Mouse (Mus musculus) stomach, postnatal 0 days (tissue): ENCODE results near the gene Kcnq4. TPM values are rescaled to one million over a fixed set of nuclear protein-coding genes. Genes with fewer than 3 reads are reported as not detected.

Experiments used
- ATAC-seq: fragments of 200-750 bp; cut with Nextera tagmentation; 2 replicates; pipeline ENCODE4 v1.8.0; 2017; ENCODE audit not compliant: low FRiP score, low TSS enrichment
- DNase-seq: peaks from one replicate; pipeline ENCODE4 v3.0.0-alpha.2; 2016; ENCODE audit warnings: low spot score
- H3K27ac ChIP-seq: fragments of 300-500 bp; sonication (generic); replicated peaks from 2 replicates; pipeline ENCODE4 v1.5.1; 2014; ENCODE audit warnings: mild to moderate bottlenecking, control low read depth
- H3K27me3 ChIP-seq: fragments of 300-500 bp; sonication (generic); 2 replicates; pipeline ENCODE4 v1.6.1; 2014; ENCODE audit warnings: low read length; ENCODE audit not compliant: control insufficient read depth, insufficient read depth
- H3K36me3 ChIP-seq: fragments of 300-500 bp; sonication (generic); 2 replicates; pipeline ENCODE4 v1.6.1; 2014; ENCODE audit warnings: low read length, mixed read lengths; ENCODE audit not compliant: control insufficient read depth, insufficient read depth
- H3K4me1 ChIP-seq: fragments of 300-500 bp; sonication (generic); replicated peaks from 2 replicates; pipeline ENCODE4 v1.6.1; 2014; ENCODE audit warnings: antibody characterized with exemption; ENCODE audit not compliant: control insufficient read depth, insufficient read depth
- H3K4me2 ChIP-seq: fragments of 300-500 bp; sonication (generic); replicated peaks from 2 replicates; pipeline ENCODE4 v1.6.1; 2014; ENCODE audit warnings: low read depth, mild to moderate bottlenecking, control low read depth, moderate library complexity
- H3K4me3 ChIP-seq: fragments of 300-500 bp; sonication (generic); 2 replicates; pipeline ENCODE4 v1.5.1; 2014; ENCODE audit warnings: low read depth, low read length, control low read depth
- H3K9ac ChIP-seq: fragments of 300-500 bp; sonication (generic); 2 replicates; pipeline ENCODE4 v1.6.1; 2014; ENCODE audit warnings: mild to moderate bottlenecking, low read length, control low read depth, mixed read lengths
- H3K9me3 ChIP-seq: fragments of 300-500 bp; sonication (generic); 2 replicates; pipeline ENCODE4 v1.6.1; 2016; ENCODE audit warnings: low read length; ENCODE audit not compliant: control insufficient read depth
- CTCF ChIP-seq: IDR thresholded peaks from 2 replicates; pipeline ENCODE4 v1.5.1; 2016; ENCODE audit warnings: antibody characterized with exemption, low read depth, mild to moderate bottlenecking, moderate library complexity
- EP300 ChIP-seq: optimal IDR thresholded peaks from 2 replicates; pipeline ENCODE3; 2016; ENCODE audit warnings: antibody characterized with exemption
- WGBS: fragments of 180-500 bp; shearing (Covaris S2); extraction: QIAGEN DNeasy Blood & Tissue Kit; methylation state at CpG from one replicate; pipeline ENCODE4 v1.1.7; 2014; 5-methylcytosine and 5-hydroxymethylcytosine counted together
- polyA plus RNA-seq: library from polyadenylated mRNA; unstranded; fragments of >200 nt; fragmentation: Nextera tagmentation; extraction: Ambion mirVana; gene quantifications from 2 replicates; pipeline ENCODE4 v1.2.1, GENCODE M21; 2015

The Kcnq4 gene
- polyA plus RNA-seq = 2.2 and 2.7 TPM in 2 replicates

GRCm38 (mm10) chr4:120747941-120748866 lies at the start of gene Kcnq4:
TSS of gene Kcnq4 (minus strand) at chr4:120748612.
- H3K27ac ChIP-seq = peak within 1 kb of the TSS; percentile 76; the same call in 1 of the 2 replicates
- H3K9ac ChIP-seq = peak within 1 kb of the TSS; percentile 68; the same call in 1 of the 2 replicates
- DNase-seq (no peak), ATAC-seq (no peak)
- TF ChIP-seq CTCF = no peak
- TF ChIP-seq EP300 = no peak
- H3K4me1 ChIP-seq = no peaks in the 10 kb centered on the region
- no peaks in the 10 kb centered on the region for H3K27me3 ChIP-seq
- peak within 1 kb of the TSS; percentile 65 for H3K4me3 ChIP-seq
- no peaks in the 10 kb centered on the region for H3K36me3 ChIP-seq
- peak within 1 kb of the TSS; percentile 98 for H3K4me2 ChIP-seq
- H3K9me3 ChIP-seq = no peaks in the 10 kb centered on the region
- 10% methylated on average over 39 of the region's 42 CpGs for WGBS

- H3K4me1 ChIP-seq = no peaks in the 10 kb centered on the region; the same call in 1 of the 2 replicates
- no peak overlapping the region for H3K4me2 ChIP-seq
- TF ChIP-seq EP300 (no peak), CTCF (no peak)
- DNase-seq = no peak
- 78% methylated on average over 2 of the region's 2 CpGs for WGBS
- no peak overlapping the region for H3K4me3 ChIP-seq
- H3K36me3 ChIP-seq = no peaks in the 10 kb centered on the region
- no peak overlapping the region for H3K9ac ChIP-seq
- no peaks in the 10 kb centered on the region for H3K9me3 ChIP-seq
- no peaks in the 10 kb centered on the region for H3K27me3 ChIP-seq
- no peak overlapping the region for H3K27ac ChIP-seq
- no peak for ATAC-seq
These were observed 48.3 kb upstream of the Kcnq4 start for GRCm38 (mm10) chr4:120796687-120797086.

- no peak overlapping the region for H3K9ac ChIP-seq
- WGBS = 80% methylated on average over 1 of the region's 1 CpGs
- no peaks in the 10 kb centered on the region for H3K36me3 ChIP-seq
- H3K4me3 ChIP-seq = no peak overlapping the region
- H3K27me3 ChIP-seq = no peaks in the 10 kb centered on the region
- H3K27ac ChIP-seq = no peak overlapping the region
- H3K4me2 ChIP-seq = no peak overlapping the region
- DNase-seq (no peak), ATAC-seq (no peak)
- H3K9me3 ChIP-seq = no peaks in the 10 kb centered on the region
- no peaks in the 10 kb centered on the region; the same call in 1 of the 2 replicates for H3K4me1 ChIP-seq
- TF ChIP-seq CTCF (no peak), EP300 (no peak)
These were observed 47.2 kb upstream of the Kcnq4 start for GRCm38 (mm10) chr4:120795646-120796045.

GRCm38 (mm10) chr4:120792918-120793317 lies 44.5 kb upstream of the Kcnq4 start:
- 74% methylated on average over 2 of the region's 2 CpGs for WGBS

GRCm38 (mm10) chr4:120790027-120790426 lies 41.6 kb upstream of the Kcnq4 start:
- H3K27me3 ChIP-seq = no peaks in the 10 kb centered on the region
- H3K4me3 ChIP-seq = no peak overlapping the region
- TF ChIP-seq EP300 (no peak), CTCF (no peak)
- peaks cover 7% of the 10 kb centered on the region for H3K36me3 ChIP-seq
- no peak overlapping the region for H3K9ac ChIP-seq
- H3K27ac ChIP-seq = no peak overlapping the region
- ATAC-seq (no peak), DNase-seq (no peak)
- 96% methylated on average over 4 of the region's 4 CpGs for WGBS
- no peak overlapping the region for H3K4me2 ChIP-seq
- no peaks in the 10 kb centered on the region for H3K4me1 ChIP-seq
- H3K9me3 ChIP-seq = no peaks in the 10 kb centered on the region

More at GRCm38 (mm10) chr4:120792918-120793317, 44.5 kb upstream of the Kcnq4 start:
- H3K27me3 ChIP-seq = no peaks in the 10 kb centered on the region
- no peak overlapping the region for H3K27ac ChIP-seq
- no peak overlapping the region for H3K9ac ChIP-seq
- H3K36me3 ChIP-seq = peaks cover 2% of the 10 kb centered on the region
- ATAC-seq = no peak
- no peaks in the 10 kb centered on the region for H3K9me3 ChIP-seq
- no peak overlapping the region for H3K4me2 ChIP-seq
- no peak overlapping the region for H3K4me3 ChIP-seq
- no peak for DNase-seq
- H3K4me1 ChIP-seq = no peaks in the 10 kb centered on the region
- TF ChIP-seq CTCF = no peak
- no peak for TF ChIP-seq EP300

GRCm38 (mm10) chr4:120755801-120756200 lies 7.4 kb upstream of the Kcnq4 start:
- no peaks in the 10 kb centered on the region for H3K4me1 ChIP-seq
- WGBS = 61% methylated on average over 5 of the region's 5 CpGs
- no peak for DNase-seq
- H3K9me3 ChIP-seq = no peaks in the 10 kb centered on the region
- H3K27me3 ChIP-seq = no peaks in the 10 kb centered on the region
- H3K27ac ChIP-seq = no peak overlapping the region
- TF ChIP-seq CTCF (no peak), EP300 (no peak)
- no peak for ATAC-seq
- H3K4me3 ChIP-seq = no peak overlapping the region
- H3K4me2 ChIP-seq = no peak overlapping the region
- H3K9ac ChIP-seq = no peak overlapping the region
- H3K36me3 ChIP-seq = peaks cover 17% of the 10 kb centered on the region
